19 mouse cellular contexts compared by ENCODE assay signal in genomic region chr2:156810716-156811115, GRCm38 (mm10). TPM values are rescaled to one million over a fixed set of nuclear protein-coding genes. Genes with fewer than 3 reads are reported as not detected.
DNase-seq lines count a peak whose midpoint lies in the region; ATAC-seq and TF ChIP-seq lines count a peak whose summit lies in the region.
"Had no signal": no experiment of that assay in that cellular context is flagged by ENCODE, and none has a peak within 500 bp of the region (broad histone marks: within the 10 kb centered on the region; RNA-seq: fewer than 3 reads in every experiment).

No protein-coding gene starts in this region.

- TF ChIP-seq EP300 in lung, postnatal 0 days (IDR thresholded peaks at IDR 0.05): no peak

- no peak overlapping the region for H3K27ac ChIP-seq in hindbrain, postnatal 0 days
- no peak overlapping the region for H3K27ac ChIP-seq in hindbrain, embryonic 14.5 days
- H3K27ac ChIP-seq in lung, postnatal 0 days (ENCODE audit: low read length): no peak overlapping the region
- no peak overlapping the region for H3K27ac ChIP-seq in forebrain, embryonic 12.5 days
- H3K27ac ChIP-seq: heart, embryonic 13.5 days; liver, embryonic 13.5 days; midbrain, embryonic 10.5 days; neural tube, embryonic 13.5 days; stomach, embryonic 15.5 days had no signal

- 97% methylated on average over 10 of the region's 10 CpGs for WGBS in hindbrain, postnatal 0 days
- 99% methylated on average over 10 of the region's 10 CpGs for WGBS in hindbrain, embryonic 14.5 days
- 94% methylated on average over 10 of the region's 10 CpGs for WGBS in lung, postnatal 0 days
- 98% methylated on average over 10 of the region's 10 CpGs for WGBS in forebrain, embryonic 12.5 days

- H3K9ac ChIP-seq in hindbrain, postnatal 0 days (replicated peaks; ENCODE audit: low read length): no peak overlapping the region
- H3K9ac ChIP-seq in hindbrain, embryonic 14.5 days: no peak overlapping the region
- H3K9ac ChIP-seq in lung, postnatal 0 days (replicated peaks; ENCODE audit: low read depth): no peak overlapping the region
- H3K9ac ChIP-seq in forebrain, embryonic 12.5 days: no peak overlapping the region
- H3K9ac ChIP-seq: heart, embryonic 13.5 days; liver, embryonic 13.5 days; neural tube, embryonic 13.5 days; stomach, embryonic 15.5 days had no signal

- no peaks in the 10 kb centered on the region for H3K9me3 ChIP-seq in hindbrain, postnatal 0 days (ENCODE audit: low read length)
- no peaks in the 10 kb centered on the region for H3K9me3 ChIP-seq in hindbrain, embryonic 14.5 days (ENCODE audit: control insufficient read depth, low read length)
- H3K9me3 ChIP-seq in lung, postnatal 0 days (ENCODE audit: low read length): no peaks in the 10 kb centered on the region
- no peaks in the 10 kb centered on the region for H3K9me3 ChIP-seq in forebrain, embryonic 12.5 days
- H3K9me3 ChIP-seq: heart, embryonic 13.5 days; liver, embryonic 13.5 days; midbrain, embryonic 10.5 days; neural tube, embryonic 13.5 days; stomach, embryonic 15.5 days had no signal

- no peak overlapping the region for H3K4me2 ChIP-seq in hindbrain, postnatal 0 days (ENCODE audit: low read depth, low read length)
- H3K4me2 ChIP-seq in hindbrain, embryonic 14.5 days (replicated peaks): no peak overlapping the region
- no peak overlapping the region for H3K4me2 ChIP-seq in lung, postnatal 0 days (replicated peaks; ENCODE audit: low read depth, low read length)
- H3K4me2 ChIP-seq in forebrain, embryonic 12.5 days: no peak overlapping the region
- H3K4me2 ChIP-seq: heart, embryonic 13.5 days; liver, embryonic 13.5 days; neural tube, embryonic 13.5 days; stomach, embryonic 15.5 days had no signal

- no peak for TF ChIP-seq CTCF in hindbrain, postnatal 0 days (IDR thresholded peaks at IDR 0.05; ENCODE audit: low read depth)
- peak; percentile 48 for TF ChIP-seq CTCF in lung, postnatal 0 days (IDR thresholded peaks at IDR 0.05)

- no peaks in the 10 kb centered on the region for H3K27me3 ChIP-seq in hindbrain, postnatal 0 days (ENCODE audit: insufficient read depth, low read length)
- H3K27me3 ChIP-seq in hindbrain, embryonic 14.5 days (ENCODE audit: control insufficient read depth, insufficient read depth, low read length): no peaks in the 10 kb centered on the region
- H3K27me3 ChIP-seq in lung, postnatal 0 days (replicated peaks; ENCODE audit: insufficient read depth, low read length): no peaks in the 10 kb centered on the region
- H3K27me3 ChIP-seq in forebrain, embryonic 12.5 days: no peaks in the 10 kb centered on the region
- H3K27me3 ChIP-seq: liver, embryonic 13.5 days; stomach, embryonic 15.5 days had no signal

- DNase-seq in hindbrain, postnatal 0 days (ENCODE audit: low spot score): peak; percentile 3
- no peak for DNase-seq in hindbrain, embryonic 14.5 days (ENCODE audit: low spot score)
- peak; percentile 39 for DNase-seq in testis, postnatal 10 days (ENCODE audit: low spot score)
- DNase-seq in testis, postnatal 14 days (ENCODE audit: low spot score): no peak
- peak; percentile 79 for DNase-seq in lung, postnatal 0 days (ENCODE audit: low spot score)
- DNase-seq in layer of hippocampus, adult 18-20 months (ENCODE audit: low spot score in 2 of 2): no peak
- DNase-seq: adrenal gland, postnatal 14 days; cerebellum, adult 18-20 months; heart, postnatal 4 days; liver, embryonic 13.5 days; right cerebral cortex, postnatal 14 days; thymus, postnatal 14 days had no signal

- no peak for ATAC-seq in hindbrain, postnatal 0 days
- no peak for ATAC-seq in hindbrain, embryonic 14.5 days (ENCODE audit: low FRiP score)
- ATAC-seq in lung, postnatal 0 days: peak; percentile 66
- ATAC-seq in forebrain, embryonic 12.5 days (ENCODE audit: low FRiP score): no peak
- ATAC-seq: forebrain, embryonic 16.5 days had no signal

- H3K4me3 ChIP-seq in hindbrain, postnatal 0 days (ENCODE audit: low read length): no peak overlapping the region
- H3K4me3 ChIP-seq in hindbrain, embryonic 14.5 days (replicated peaks; ENCODE audit: low read length): no peak overlapping the region
- H3K4me3 ChIP-seq in lung, postnatal 0 days (ENCODE audit: low read depth, low read length): no peak overlapping the region
- H3K4me3 ChIP-seq in forebrain, embryonic 12.5 days (replicated peaks): no peak overlapping the region
- H3K4me3 ChIP-seq: erythroblast, embryonic 14.5 days; heart, embryonic 13.5 days; liver, embryonic 13.5 days; midbrain, embryonic 10.5 days; neural tube, embryonic 13.5 days; stomach, embryonic 15.5 days had no signal

- H3K36me3 ChIP-seq in hindbrain, postnatal 0 days (ENCODE audit: insufficient read depth, low read length): no peaks in the 10 kb centered on the region
- no peaks in the 10 kb centered on the region for H3K36me3 ChIP-seq in hindbrain, embryonic 14.5 days (replicated peaks; ENCODE audit: control insufficient read depth, insufficient read depth)
- H3K36me3 ChIP-seq in lung, postnatal 0 days (ENCODE audit: insufficient read depth, low read length): no peaks in the 10 kb centered on the region
- no peaks in the 10 kb centered on the region for H3K36me3 ChIP-seq in forebrain, embryonic 12.5 days (replicated peaks)
- H3K36me3 ChIP-seq: heart, embryonic 13.5 days; liver, embryonic 13.5 days; midbrain, embryonic 10.5 days; neural tube, embryonic 13.5 days; stomach, embryonic 15.5 days had no signal

- H3K4me1 ChIP-seq in hindbrain, postnatal 0 days (ENCODE audit: insufficient read depth, low read length): no peaks in the 10 kb centered on the region
- peaks cover 6% of the 10 kb centered on the region for H3K4me1 ChIP-seq in hindbrain, embryonic 14.5 days (replicated peaks; ENCODE audit: control insufficient read depth, insufficient read depth, low read length)
- peaks cover 9% of the 10 kb centered on the region; the same call in 1 of the 2 replicates for H3K4me1 ChIP-seq in lung, postnatal 0 days (ENCODE audit: insufficient read depth, low read depth, low read length)
- H3K4me1 ChIP-seq in forebrain, embryonic 12.5 days: peaks cover 15% of the 10 kb centered on the region

RNA-seq across cellular contexts. Expression of gene Tgif2, which starts 29.1 kb away (rescaled TPM):
- total RNA-seq in hindbrain, postnatal 0 days (2014; rRNA removed): 18.2 and 26.6 TPM in 2 replicates
- polyA plus RNA-seq in hindbrain, postnatal 0 days (2015; fragmentation: Nextera tagmentation; extraction: Ambion mirVana): 12.6 and 14.4 TPM in 2 replicates
- polyA plus RNA-seq in hindbrain, embryonic 14.5 days (2014; fragmentation: Nextera tagmentation; extraction: Ambion mirVana): 18.9 and 21.5 TPM in 2 replicates
- polyA plus RNA-seq in lung, postnatal 0 days (2015; fragmentation: Nextera tagmentation; extraction: Ambion mirVana): 13.7 and 15.1 TPM in 2 replicates
- 88.3 and 89.3 TPM in 2 replicates for polyA plus RNA-seq in forebrain, embryonic 12.5 days (2016; fragmentation: Nextera tagmentation; extraction: Ambion mirVana)
- total RNA-seq in layer of hippocampus, adult 18-20 months (2021): 1 to 10 TPM in 1 of 2 experiments, under 1 TPM in 1; 0.56 to 1.1 TPM

RNA-seq across cellular contexts. Expression of gene Myl9, which starts 35.5 kb away (rescaled TPM):
- total RNA-seq in hindbrain, postnatal 0 days (2014; rRNA removed): 38.4 and 41.7 TPM in 2 replicates
- polyA plus RNA-seq in hindbrain, postnatal 0 days (2015; fragmentation: Nextera tagmentation; extraction: Ambion mirVana): 32.5 and 38.4 TPM in 2 replicates
- 41.4 and 47.1 TPM in 2 replicates for polyA plus RNA-seq in hindbrain, embryonic 14.5 days (2014; fragmentation: Nextera tagmentation; extraction: Ambion mirVana)
- 222 and 240 TPM in 2 replicates for polyA plus RNA-seq in lung, postnatal 0 days (2015; fragmentation: Nextera tagmentation; extraction: Ambion mirVana)
- 61.4 and 95.4 TPM in 2 replicates for polyA plus RNA-seq in forebrain, embryonic 12.5 days (2016; fragmentation: Nextera tagmentation; extraction: Ambion mirVana)
- 10 to 100 TPM in 1 of 2 experiments, 1 to 10 TPM in 1; 8.7 to 12.2 TPM for total RNA-seq in layer of hippocampus, adult 18-20 months (2021)

RNA-seq across cellular contexts. Expression of gene 4930518I15Rik, which starts 47.0 kb away (rescaled TPM):
- 1.7 and 4.4 TPM in 2 replicates for total RNA-seq in hindbrain, postnatal 0 days (2014; rRNA removed)
- polyA plus RNA-seq in hindbrain, postnatal 0 days (2015; fragmentation: Nextera tagmentation; extraction: Ambion mirVana): 3.6 and 3.8 TPM in 2 replicates
- polyA plus RNA-seq in hindbrain, embryonic 14.5 days (2014; fragmentation: Nextera tagmentation; extraction: Ambion mirVana): 4.0 and 5.4 TPM in 2 replicates
- polyA plus RNA-seq in lung, postnatal 0 days (2015; fragmentation: Nextera tagmentation; extraction: Ambion mirVana): 4.1 and 5.5 TPM in 2 replicates
- polyA plus RNA-seq in forebrain, embryonic 12.5 days (2016; fragmentation: Nextera tagmentation; extraction: Ambion mirVana): 8.6 and 11.8 TPM in 2 replicates
- 1 to 10 TPM; 1.7 to 2.7 TPM for total RNA-seq in layer of hippocampus, adult 18-20 months (2021)

RNA-seq across cellular contexts. Expression of gene Rab5if, which starts 52.2 kb away (rescaled TPM):
- 131 and 135 TPM in 2 replicates for total RNA-seq in hindbrain, postnatal 0 days (2014; rRNA removed)
- polyA plus RNA-seq in hindbrain, postnatal 0 days (2015; fragmentation: Nextera tagmentation; extraction: Ambion mirVana): 158 and 160 TPM in 2 replicates
- 174 and 176 TPM in 2 replicates for polyA plus RNA-seq in hindbrain, embryonic 14.5 days (2014; fragmentation: Nextera tagmentation; extraction: Ambion mirVana)
- polyA plus RNA-seq in lung, postnatal 0 days (2015; fragmentation: Nextera tagmentation; extraction: Ambion mirVana): 271 and 290 TPM in 2 replicates
- 170 and 173 TPM in 2 replicates for polyA plus RNA-seq in forebrain, embryonic 12.5 days (2016; fragmentation: Nextera tagmentation; extraction: Ambion mirVana)
- 10 to 100 TPM; 88.3 to 98.8 TPM for total RNA-seq in layer of hippocampus, adult 18-20 months (2021)

Comparison
In these comparisons a context has a peak if more than half of its experiments do, and no peak if none do; other contexts are left out.
1. DNase-seq: peak in hindbrain, postnatal 0 days (single experiment), testis, postnatal 10 days (single experiment) and lung, postnatal 0 days (single experiment); none in hindbrain, embryonic 14.5 days (single experiment), testis, postnatal 14 days (single experiment) and layer of hippocampus, adult 18-20 months (0 of 2).